Mouse (Mus musculus) CH12F3 (cell line): Measurements from ENCODE around the gene Ube2v1.

Experiments
- in situ Hi-C: fragments of 300-500 bp; cut with MboI; formaldehyde crosslinking; loops from 2 replicates; pipeline ENCODE4 v1.14.3; 2020; ENCODE audit warnings: low sequenced_read_pairs

Gene Ube2v1

GRCm38 (mm10) chr2:167596726-167597491, 35.0 kb downstream of the Ube2v1 start:
- in situ Hi-C loops, result no loop called here

- in situ Hi-C loops, result no loop called here
Measured at GRCm38 (mm10) chr2:167596262-167596661, 35.6 kb downstream of the Ube2v1 start.

GRCm38 (mm10) chr2:167595761-167596171, 36.1 kb downstream of the Ube2v1 start:
- in situ Hi-C loops, result no loop called here

GRCm38 (mm10) chr2:167594444-167594934, 37.4 kb downstream of the Ube2v1 start:
- in situ Hi-C loops, result no loop called here

DNA sequence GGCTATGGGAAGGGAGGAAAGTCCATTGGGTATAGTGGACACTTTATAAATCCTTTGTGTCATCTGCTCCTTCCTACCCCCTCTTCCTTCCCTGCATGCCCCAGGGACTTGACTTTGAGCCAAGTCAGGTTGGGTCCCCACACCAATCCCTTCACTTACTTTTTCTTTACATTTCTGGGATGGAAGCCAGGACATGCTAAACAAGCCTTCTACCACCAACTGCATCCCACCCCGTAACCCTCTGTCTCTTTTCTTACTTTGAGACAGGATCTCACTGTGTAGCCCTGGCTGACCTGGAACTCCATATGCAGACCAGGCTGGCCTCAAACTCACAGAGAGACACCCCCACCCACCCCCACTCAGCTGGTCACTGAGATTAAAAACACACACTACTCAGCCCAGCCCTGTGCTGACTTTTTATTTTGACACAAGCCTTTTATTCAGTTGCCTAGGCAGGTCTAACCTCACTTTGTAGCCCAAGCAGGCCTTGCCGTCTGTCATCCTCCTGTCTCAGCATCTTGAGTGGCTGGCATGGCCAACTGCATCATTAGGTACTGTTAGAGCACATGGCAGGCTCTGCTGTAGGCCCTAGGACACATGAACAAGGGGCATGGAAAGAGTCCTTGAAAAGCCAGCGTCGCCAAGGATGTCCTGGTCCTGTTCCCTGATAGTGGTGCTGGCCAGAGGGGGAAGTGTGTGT, 38.2 kb downstream of the Ube2v1 start:
- in situ Hi-C loops, result no loop called here

DNA sequence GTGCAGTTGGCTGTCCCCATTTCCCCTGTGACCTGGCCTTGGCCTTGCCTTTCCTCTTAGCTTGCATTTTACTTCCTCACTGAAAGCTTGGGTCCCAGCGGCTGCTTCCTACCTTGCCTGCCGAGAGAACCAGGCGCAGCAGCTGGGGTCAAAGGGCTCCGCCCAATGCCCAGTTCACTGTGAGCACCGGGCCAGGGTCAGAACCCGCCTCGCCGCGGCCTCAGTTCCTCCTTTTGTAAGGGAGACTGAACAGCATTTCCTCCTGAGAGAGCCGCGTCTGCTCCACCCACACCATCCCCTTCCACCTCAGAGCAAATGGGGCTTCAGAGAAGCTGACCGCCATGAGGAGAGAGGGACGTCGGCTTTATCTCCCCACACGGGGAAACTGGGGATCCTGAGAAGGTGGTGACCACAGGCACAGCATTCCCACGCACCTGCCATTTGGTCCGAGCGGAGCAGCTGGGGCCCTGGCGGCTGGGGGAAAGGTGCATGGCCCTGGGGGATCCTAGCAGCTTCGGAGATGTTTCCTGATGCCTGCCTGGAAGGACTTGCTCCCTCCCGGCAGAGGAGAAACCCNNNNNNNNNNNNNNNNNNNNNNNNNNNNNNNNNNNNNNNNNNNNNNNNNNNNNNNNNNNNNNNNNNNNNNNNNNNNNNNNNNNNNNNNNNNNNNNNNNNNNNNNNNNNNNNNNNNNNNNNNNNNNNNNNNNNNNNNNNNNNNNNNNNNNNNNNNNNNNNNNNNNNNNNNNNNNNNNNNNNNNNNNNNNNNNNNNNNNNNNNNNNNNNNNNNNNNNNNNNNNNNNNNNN, 42.9 kb downstream of the Ube2v1 start:
- in situ Hi-C loops, result no loop called here

- in situ Hi-C loops, result no loop called here
Measured at GRCm38 (mm10) chr2:167586976-167587375, 44.9 kb downstream of the Ube2v1 start.

- in situ Hi-C loops, result no loop called here
Measured at GRCm38 (mm10) chr2:167586041-167586440, 45.9 kb downstream of the Ube2v1 start.

- in situ Hi-C loops, result no loop called here
Measured at GRCm38 (mm10) chr2:167585273-167585672, 46.6 kb downstream of the Ube2v1 start.

- in situ Hi-C loops, result no loop called here
Measured at GRCm38 (mm10) chr2:167583161-167583952, 48.5 kb downstream of the Ube2v1 start.

- in situ Hi-C loops, result no loop called here
Measured at GRCm38 (mm10) chr2:167578521-167578920, 53.4 kb downstream of the Ube2v1 start.

GRCm38 (mm10) chr2:167577186-167577785, 54.6 kb downstream of the Ube2v1 start:
- in situ Hi-C loops, result no loop called here

DNA sequence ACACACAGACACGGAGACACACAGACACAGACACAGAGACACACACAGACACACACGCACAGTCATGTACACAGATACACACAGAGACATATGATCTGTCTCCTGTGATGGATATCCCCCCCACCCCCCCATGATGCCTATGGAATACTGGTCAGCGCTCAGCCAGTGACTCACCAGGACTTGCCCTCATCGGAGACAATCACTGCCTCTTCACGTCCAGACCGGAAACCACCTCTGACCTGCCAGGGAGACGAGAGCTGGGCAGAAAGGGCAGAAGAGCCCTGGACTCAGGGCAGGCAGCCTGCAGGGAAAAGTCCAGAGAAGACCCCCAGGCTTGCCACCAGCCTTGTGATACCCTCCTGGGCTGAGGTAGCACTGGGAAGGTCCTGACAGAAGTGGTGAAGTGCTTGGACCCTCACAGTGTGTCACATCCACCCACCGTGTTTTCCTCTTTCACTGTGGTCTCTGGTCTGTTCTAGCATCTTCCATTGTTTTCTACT, 55.7 kb downstream of the Ube2v1 start:
- in situ Hi-C loops, result no loop called here

GRCm38 (mm10) chr2:167575581-167575980, 56.3 kb downstream of the Ube2v1 start:
- in situ Hi-C loops, result no loop called here

DNA sequence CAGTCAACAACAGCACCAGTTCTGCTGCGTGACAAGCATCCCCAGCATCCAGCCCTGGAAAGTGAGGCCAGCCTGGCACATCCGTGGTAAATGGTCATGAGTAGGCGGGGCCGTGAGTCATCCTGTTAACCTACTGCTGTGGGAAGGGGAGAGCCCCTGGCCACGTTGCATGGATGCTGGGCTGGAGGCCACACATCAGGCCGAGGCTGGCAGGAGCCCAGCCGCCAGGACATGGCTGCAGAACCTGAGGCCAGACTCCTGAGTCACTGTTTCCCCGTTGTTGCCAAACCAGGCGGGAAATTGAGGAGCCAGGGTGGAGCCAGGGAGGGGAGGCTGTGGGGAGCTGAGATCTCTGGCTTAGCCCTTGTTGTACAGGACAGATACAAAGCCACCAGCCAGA, 57.1 kb downstream of the Ube2v1 start:
- in situ Hi-C loops, result no loop called here

- in situ Hi-C loops, result no loop called here
Measured at GRCm38 (mm10) chr2:167571442-167572220, 60.3 kb downstream of the Ube2v1 start.

DNA sequence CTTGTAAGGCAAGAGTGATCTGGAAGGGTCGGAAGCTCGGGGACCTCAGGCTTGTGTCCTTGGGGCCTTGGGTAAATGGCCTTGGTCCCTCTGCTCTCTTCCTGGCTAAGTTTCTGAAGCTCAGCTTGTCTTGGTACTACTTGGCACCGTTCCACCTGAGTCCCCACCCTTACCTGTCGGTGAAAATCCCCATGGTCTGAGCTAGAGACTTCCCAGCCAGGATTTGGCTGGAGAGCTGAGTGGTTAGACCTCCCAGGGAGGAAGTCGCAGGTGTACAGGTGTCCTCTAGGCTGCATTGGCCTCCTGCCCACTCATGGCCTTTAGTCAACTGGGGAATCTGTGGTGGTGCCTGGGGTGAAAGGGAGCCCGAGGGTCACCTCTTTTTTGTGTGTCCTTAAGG, 61.1 kb downstream of the Ube2v1 start:
- in situ Hi-C loops, result no loop called here

DNA sequence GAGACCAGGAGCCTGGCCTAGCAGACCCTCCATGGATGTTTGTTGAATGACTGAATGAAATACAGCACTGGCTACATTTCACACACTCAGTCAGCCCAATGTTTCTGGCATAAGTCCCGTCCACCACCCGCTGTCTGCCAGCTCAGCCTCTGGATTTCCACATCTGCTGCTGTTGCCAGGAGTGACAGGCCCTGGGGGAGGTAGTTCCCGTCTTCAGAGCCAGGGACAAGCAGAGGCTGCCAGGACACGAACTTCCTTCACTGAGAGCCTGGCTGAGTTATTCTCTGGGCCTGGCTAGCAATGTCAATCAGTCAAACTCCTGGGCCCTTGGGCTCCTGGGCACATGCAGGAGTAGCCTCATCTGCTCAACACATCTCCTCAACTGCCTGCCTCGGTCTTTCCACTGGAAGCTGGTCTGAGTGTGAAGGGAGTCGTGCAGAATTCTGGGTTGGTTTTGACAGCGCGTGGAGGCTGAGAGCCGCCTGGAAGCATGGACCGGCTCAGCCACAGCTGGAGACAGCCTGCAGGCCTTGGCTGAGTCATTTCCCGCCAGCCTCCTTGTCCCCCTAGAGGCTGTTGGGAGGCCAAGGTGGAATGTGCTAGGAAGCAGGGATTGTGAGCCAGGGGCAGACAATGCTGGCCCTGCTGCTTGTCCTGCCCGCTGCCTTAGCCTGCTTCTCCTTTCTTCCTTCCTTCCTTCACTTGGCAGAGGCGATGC, 61.8 kb downstream of the Ube2v1 start:
- in situ Hi-C loops, result no loop called here

GRCm38 (mm10) chr2:167568112-167568511, 63.8 kb downstream of the Ube2v1 start:
- in situ Hi-C loops, result no loop called here
